Mouse (Mus musculus) testis, postnatal 10 days (tissue): Measurements from ENCODE around the gene Lrrc1.

Source experiments
- DNase-seq: peaks from one replicate; pipeline ENCODE4 v3.0.0; 2021; ENCODE audit warnings: low spot score

The Lrrc1 gene

DNA sequence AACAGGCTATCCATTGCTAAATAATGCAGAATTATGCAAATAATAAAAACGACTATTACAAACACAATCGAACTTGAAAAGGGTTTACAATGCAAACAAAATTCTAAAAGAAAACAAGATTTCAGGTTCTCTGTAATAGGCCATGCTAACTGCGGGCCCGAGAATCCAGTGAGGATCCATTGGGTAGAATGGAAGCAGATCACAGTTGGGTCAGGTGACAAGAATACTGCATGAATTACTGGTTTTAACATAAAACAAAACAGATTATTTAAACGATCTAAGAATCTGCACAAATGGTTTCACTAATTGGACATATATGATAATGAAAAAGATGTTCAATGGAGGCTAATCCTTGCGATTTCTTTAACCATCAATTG, 42.5 kb downstream of the Lrrc1 start:
- DNase-seq, result peak; percentile 4

DNA sequence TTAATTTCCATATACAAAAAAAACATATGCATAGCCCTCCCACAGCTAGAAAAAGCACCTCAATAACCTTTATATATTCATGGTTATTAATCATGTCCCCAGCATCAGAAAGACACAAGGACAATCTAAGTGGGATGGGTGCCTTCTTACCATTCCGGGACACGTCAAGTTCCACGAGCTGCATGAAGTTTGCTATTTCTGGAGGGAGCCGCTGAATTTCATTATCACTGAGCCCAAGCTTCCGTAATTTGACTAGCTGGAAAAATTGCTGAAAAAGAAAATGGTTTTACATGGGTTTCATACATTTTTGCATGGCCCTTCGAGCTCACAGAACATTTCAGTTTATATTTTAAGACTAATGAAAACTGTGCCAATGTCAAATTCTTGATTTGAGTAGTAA, 45.6 kb downstream of the Lrrc1 start:
- no peak for DNase-seq

- DNase-seq, result no peak
These were observed 46.3 kb downstream of the Lrrc1 start for GRCm38 (mm10) chr9:77498406-77498805.

DNA sequence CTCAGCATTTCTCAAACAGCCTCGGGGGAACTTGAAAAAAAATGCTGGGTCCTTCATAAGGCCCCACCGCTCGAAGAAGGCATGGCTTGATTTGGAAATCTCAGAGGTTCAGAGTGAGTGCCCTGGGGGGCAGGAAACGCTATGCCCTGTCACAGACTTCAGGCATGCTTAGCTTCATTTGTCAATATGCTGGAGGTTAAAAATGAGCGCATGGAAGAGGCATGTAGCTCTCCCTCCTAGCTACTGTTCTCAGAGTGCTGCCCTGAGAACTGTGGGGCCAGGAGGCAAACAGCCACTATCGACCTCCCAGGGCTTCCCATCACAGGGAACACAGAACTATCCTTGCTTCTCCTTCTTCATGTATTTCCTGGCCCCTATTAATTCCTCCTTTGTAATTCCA, 47.5 kb downstream of the Lrrc1 start:
- no peak for DNase-seq

GRCm38 (mm10) chr9:77496540-77497062, 48.1 kb downstream of the Lrrc1 start:
- no peak for DNase-seq

DNA sequence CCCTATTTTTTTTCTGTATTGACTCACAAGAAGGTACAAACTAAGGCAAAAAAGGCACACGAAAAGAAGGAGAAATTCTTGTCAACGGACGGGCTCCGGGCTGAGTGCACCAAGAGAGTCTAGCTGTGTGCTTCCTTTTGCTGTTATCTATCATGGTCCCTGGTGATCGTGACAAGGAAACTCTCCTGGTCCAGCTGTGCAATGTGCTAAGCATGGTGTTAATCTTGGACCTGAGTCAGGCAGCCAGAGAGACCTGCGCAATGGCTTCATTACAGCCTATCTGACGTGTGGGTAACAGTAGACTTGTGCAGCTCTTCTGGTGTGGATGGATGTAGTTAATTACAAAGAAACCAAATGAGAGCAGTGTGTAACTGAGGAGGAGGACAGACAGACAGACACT, 50.4 kb downstream of the Lrrc1 start:
- DNase-seq, result no peak

GRCm38 (mm10) chr9:77488611-77489010, 56.1 kb downstream of the Lrrc1 start:
- no peak for DNase-seq

- peak; percentile 38 for DNase-seq
These were observed 57.2 kb downstream of the Lrrc1 start for GRCm38 (mm10) chr9:77487427-77487826.

DNA sequence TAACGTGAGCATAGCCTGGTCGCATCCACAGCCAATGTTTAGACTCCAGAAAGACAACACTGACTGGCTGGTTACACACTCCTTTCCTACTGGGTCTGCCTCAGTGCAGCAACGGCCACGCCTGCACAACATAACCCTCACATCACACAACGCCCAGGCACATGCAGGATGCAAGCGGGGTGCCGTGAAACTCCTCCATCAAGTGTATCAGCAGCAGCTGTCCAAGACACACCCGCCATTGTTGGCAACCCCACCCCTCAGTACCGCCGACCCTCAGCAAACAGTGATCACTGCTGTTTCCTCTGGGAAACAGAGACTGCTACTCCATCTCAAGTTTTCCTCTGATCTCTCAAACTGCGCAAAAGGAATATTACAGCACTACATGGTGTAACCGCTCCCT, 58.8 kb downstream of the Lrrc1 start:
- DNase-seq, result peak; percentile 30

- DNase-seq, result peak; percentile 33
These were observed 59.9 kb downstream of the Lrrc1 start for GRCm38 (mm10) chr9:77484751-77485150.

GRCm38 (mm10) chr9:77483559-77483958, 61.1 kb downstream of the Lrrc1 start:
- no peak for DNase-seq

GRCm38 (mm10) chr9:77482281-77482680, 62.4 kb downstream of the Lrrc1 start:
- no peak for DNase-seq

DNA sequence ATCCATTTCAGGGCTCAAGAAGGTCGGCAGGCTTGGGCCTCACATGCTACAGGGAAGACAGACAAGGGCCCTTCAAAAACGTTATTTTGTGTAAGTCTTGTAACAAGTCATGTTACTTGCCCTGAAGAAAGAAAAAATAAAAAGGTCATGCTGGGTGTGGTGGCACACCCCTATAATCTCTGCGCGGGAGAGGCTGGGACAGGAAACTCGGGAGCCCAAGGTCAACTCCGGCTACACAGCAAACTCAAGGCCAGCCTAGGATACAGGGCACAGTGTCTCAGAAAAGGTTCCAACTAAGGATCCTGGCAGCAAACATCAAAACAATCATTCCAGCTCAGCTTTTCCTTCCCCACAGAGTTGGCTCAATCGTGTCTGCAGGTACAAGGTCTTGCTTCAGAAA, 63.3 kb downstream of the Lrrc1 start:
- DNase-seq, result peak; percentile 64

- DNase-seq, result no peak
These were observed 63.9 kb downstream of the Lrrc1 start for GRCm38 (mm10) chr9:77480574-77481319.

- no peak for DNase-seq
These were observed 64.7 kb downstream of the Lrrc1 start for GRCm38 (mm10) chr9:77480001-77480400.

DNA sequence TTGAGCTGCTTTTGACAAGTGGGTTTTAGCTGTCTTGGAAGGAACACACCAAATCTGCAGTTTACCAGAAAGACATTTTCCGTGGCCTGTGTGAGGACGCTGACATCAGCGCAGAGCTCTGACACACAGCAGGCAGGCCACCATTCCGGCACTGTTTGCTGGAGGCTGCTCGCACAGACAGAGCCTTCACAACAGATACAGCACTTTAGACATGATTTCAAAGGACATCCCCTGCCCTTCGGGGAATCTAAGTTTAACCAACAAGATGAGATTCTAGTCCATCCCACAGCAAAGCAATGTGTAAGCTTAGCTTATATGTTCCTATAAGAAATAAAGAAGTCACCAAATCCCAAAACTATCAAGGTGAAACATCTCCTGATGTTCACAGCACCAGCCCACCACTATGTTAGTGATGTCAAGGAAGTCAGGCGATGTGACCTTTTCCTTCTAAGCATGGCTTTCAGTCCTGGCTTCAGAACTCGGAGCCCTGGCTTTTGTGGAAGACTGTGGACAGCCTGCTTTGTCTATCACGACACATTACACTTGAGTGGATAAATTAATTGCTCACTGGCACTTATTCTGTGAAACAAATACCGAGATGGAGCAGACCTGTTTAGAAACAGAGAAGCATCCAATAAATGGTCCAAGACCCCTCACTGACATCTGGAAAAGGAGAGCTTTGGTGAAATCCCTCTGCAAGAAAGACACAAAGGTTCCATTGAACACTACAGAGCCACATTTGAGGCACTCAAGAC, 66.3 kb downstream of the Lrrc1 start:
- DNase-seq, result no peak

- no peak for DNase-seq
These were observed 70.1 kb downstream of the Lrrc1 start for GRCm38 (mm10) chr9:77474535-77474934.

- no peak for DNase-seq
These were observed 72.1 kb downstream of the Lrrc1 start for GRCm38 (mm10) chr9:77472557-77472956.

DNA sequence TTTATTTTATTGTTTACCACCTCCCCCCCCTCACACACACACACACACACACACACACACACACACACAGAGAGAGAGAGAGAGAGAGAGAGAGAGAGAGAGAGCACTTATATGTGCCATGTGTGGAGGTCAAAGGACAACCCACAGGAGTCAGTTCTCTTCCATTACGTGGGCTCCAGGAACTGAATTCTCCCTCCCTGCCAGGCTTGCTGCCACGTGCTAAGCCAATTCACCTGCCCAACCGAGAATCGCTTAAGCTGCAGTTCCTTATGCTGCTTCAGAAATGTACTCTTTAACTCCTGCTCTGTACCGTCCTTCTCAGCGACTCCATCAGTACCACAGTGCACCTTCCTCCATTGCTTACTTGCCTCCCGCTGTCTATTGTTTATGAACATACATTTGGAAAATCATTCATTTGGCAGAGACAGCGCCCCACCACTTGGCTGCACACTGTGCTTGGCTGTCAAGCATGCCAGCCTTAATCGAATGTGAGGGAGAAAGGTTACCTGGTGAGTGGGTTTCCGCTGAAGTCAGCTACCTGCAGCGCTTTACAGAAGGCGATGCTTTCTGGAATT, 72.9 kb downstream of the Lrrc1 start:
- DNase-seq, result no peak

DNA sequence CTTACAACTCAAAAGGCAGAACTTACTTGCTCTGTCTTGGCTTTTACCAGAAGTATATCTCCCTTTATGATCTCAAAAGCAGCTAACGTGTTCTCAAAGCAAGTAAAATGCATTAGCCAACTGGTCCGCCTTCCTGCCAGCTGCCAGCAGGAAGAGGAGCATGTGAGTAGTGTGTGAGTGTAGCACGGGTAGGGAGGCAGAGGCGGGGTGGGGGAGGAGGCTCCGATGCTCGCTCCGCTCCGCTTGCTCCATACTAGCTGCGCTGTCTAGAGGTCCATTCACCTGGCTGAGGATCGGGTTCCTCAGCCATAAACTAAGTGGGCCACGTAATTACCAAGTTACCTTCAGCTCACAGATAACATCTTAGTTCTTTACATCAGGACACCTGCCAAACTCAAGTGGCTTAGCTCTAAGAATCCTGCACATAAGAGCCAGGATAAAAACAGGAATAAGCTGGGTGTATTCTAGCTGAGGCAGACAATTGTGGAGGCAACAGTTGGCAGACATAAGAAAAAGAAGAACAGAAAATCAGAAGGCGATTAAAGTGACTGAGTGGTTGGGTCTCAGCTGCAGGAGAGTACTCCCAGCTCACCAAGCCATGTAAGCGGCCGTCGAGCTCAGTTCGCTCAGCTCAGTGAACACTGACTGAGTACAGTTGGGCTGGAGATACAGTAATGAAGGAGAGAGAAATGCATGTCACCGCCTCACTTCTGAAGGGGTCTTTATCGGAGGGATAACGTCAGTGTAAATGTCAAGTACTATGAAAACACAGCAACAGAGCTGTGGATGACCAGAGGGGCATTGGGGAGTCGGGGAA, 74.7 kb downstream of the Lrrc1 start:
- DNase-seq, result no peak

- no peak for DNase-seq
These were observed 77.7 kb downstream of the Lrrc1 start for GRCm38 (mm10) chr9:77466926-77467325.

- no peak for DNase-seq
These were observed 79.3 kb downstream of the Lrrc1 start for GRCm38 (mm10) chr9:77465401-77465800.
